Mouse (Mus musculus) right cerebral cortex, postnatal 4 days (tissue): ENCODE data around the gene Wdfy1.
A peak's percentile ranks its signal among the peaks of the same experiment; 100 is the strongest.

Experiments used
- DNase-seq: peaks from one replicate; pipeline ENCODE4 v3.0.0-alpha.2; 2022

Gene Wdfy1

GRCm38 (mm10) chr1:79760656-79761055 is 15.3 kb downstream of the Wdfy1 start:
- peak; percentile 10 for DNase-seq

GRCm38 (mm10) chr1:79759436-79759972 is 16.4 kb downstream of the Wdfy1 start:
- DNase-seq = no peak

GRCm38 (mm10) chr1:79759006-79759405 is 16.9 kb downstream of the Wdfy1 start:
- no peak for DNase-seq

GRCm38 (mm10) chr1:79757597-79757996 is 18.3 kb downstream of the Wdfy1 start:
- no peak for DNase-seq

GRCm38 (mm10) chr1:79757161-79757560 is 18.8 kb downstream of the Wdfy1 start:
- DNase-seq = no peak

GRCm38 (mm10) chr1:79756417-79756816 is 19.5 kb downstream of the Wdfy1 start:
- no peak for DNase-seq

- no peak for DNase-seq
Measured at GRCm38 (mm10) chr1:79755376-79755775, 20.6 kb downstream of the Wdfy1 start.

GRCm38 (mm10) chr1:79754936-79755335 is 21.0 kb downstream of the Wdfy1 start:
- no peak for DNase-seq

GRCm38 (mm10) chr1:79753456-79753855 is 22.5 kb downstream of the Wdfy1 start:
- DNase-seq = no peak

- DNase-seq = no peak
Measured at GRCm38 (mm10) chr1:79752714-79753340, 23.1 kb downstream of the Wdfy1 start.

GRCm38 (mm10) chr1:79752015-79752695 is 23.8 kb downstream of the Wdfy1 start:
- DNase-seq = no peak

- no peak for DNase-seq
Measured at GRCm38 (mm10) chr1:79751186-79751585, 24.8 kb downstream of the Wdfy1 start.

GRCm38 (mm10) chr1:79746056-79746455 is 29.9 kb downstream of the Wdfy1 start:
- DNase-seq = no peak

GRCm38 (mm10) chr1:79743385-79743784 is 32.6 kb downstream of the Wdfy1 start:
- no peak for DNase-seq

GRCm38 (mm10) chr1:79742949-79743348 is 33.0 kb downstream of the Wdfy1 start:
- DNase-seq = no peak

GRCm38 (mm10) chr1:79741002-79741401 is 34.9 kb downstream of the Wdfy1 start:
- no peak for DNase-seq

GRCm38 (mm10) chr1:79739726-79740125 is 36.2 kb downstream of the Wdfy1 start:
- DNase-seq = no peak

GRCm38 (mm10) chr1:79736408-79736807 is 39.5 kb downstream of the Wdfy1 start:
- no peak for DNase-seq

- DNase-seq = no peak
Measured at GRCm38 (mm10) chr1:79734794-79735193, 41.1 kb downstream of the Wdfy1 start.

GRCm38 (mm10) chr1:79714152-79714923 is 61.6 kb downstream of the Wdfy1 start:
- no peak for DNase-seq

GRCm38 (mm10) chr1:79713081-79713480 is 62.9 kb downstream of the Wdfy1 start:
- no peak for DNase-seq

- no peak for DNase-seq
Measured at GRCm38 (mm10) chr1:79711147-79712126, 64.5 kb downstream of the Wdfy1 start.
